Mouse (Mus musculus): ENCODE data around the gene Cd300ld3. TPM values are rescaled to one million over a fixed set of nuclear protein-coding genes. Genes with fewer than 3 reads are reported as not detected.
"Not testable (repeated sequence)": the region's sequence is repeated elsewhere in the genome, so short reads cannot be mapped to it uniquely, and the experiment has no call there.

Cd300ld3 gene
- polyA plus RNA-seq, 1 experiment from 2014 or later, result not detected

DNA sequence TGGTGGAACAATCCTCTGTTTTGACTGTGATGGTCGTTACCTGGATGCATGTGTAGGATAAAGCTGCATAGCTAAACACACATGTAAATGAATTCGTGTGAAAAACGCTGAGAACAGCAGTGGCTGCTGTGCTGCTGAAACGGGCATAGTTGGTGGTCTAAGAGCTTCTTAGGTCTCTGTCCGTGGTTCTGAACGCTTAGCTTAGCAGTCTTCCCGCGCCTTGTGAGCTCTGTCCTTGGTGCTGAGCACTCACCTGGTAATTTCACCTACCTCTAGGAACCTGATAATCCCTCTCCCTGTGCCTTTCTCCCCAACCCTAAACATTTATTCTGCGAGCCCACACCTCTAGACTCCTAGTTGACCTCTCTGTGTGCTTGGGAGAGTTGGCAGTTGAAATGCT, 4.0 kb upstream of the Cd300ld3 start:
- Histone ChIP-seq H3K36me3 (no peaks in the 10 kb centered on the region), H3K9me3 (no peaks in the 10 kb centered on the region), H3K4me2 (no peak overlapping the region), H3K4me3 (no peak overlapping the region), H3K9ac (no peak overlapping the region), H3K27me3 (no peaks in the 10 kb centered on the region), H3K4me1 (no peaks in the 10 kb centered on the region), H3K27ac (no peak overlapping the region)
- WGBS, result 3% methylated on average over 9 of the region's 9 CpGs
- no peak for ATAC-seq (ENCODE audit: insufficient number of reproducible peaks, insufficient read depth, low FRiP score, low TSS enrichment, low read depth)

- no peaks in the 10 kb centered on the region for H3K4me1 ChIP-seq
- no peak for ATAC-seq (ENCODE audit: insufficient number of reproducible peaks, insufficient read depth, low FRiP score, low TSS enrichment, low read depth)
- no peak overlapping the region for H3K4me2 ChIP-seq
- H3K4me3 ChIP-seq, result no peak overlapping the region
- H3K9me3 ChIP-seq, result no peaks in the 10 kb centered on the region
- H3K27ac ChIP-seq, result no peak overlapping the region
- no peaks in the 10 kb centered on the region for H3K36me3 ChIP-seq
- H3K27me3 ChIP-seq, result no peaks in the 10 kb centered on the region
- no peak overlapping the region for H3K9ac ChIP-seq
- WGBS, result 47% methylated on average over 3 of the region's 3 CpGs
These were observed 1.2 kb upstream of the Cd300ld3 start for GRCm38 (mm10) chr11:115049282-115049895.

DNA sequence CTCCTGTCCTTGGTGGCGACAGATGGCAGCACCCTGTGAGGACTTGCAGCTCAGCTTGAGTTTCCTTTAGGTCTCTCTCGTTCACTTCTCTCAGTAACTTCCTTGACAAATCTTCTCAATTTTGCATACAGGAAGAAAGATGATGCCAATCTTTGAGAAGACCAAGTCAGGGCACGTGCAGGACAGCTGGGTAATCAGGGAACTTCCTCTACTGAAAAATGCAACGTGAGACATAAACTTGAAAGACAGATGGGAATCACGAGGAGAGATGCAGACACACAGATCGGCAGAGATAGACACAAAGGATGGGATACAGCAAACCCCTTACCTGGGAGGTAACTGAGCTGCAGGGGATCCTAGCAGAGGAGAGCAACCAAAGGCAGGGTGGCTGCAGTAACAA, 10.5 kb downstream of the Cd300ld3 start, which contains the start of gene Cd300ld5:
TSS of gene Cd300ld5 (minus strand) at position 101 of the 400 bp plus-strand sequence.
- not testable (repeated sequence) for H3K27me3 ChIP-seq; H3K9me3 ChIP-seq; H3K4me1 ChIP-seq; H3K9ac ChIP-seq; H3K4me3 ChIP-seq; H3K4me2 ChIP-seq; ATAC-seq (ENCODE audit: insufficient number of reproducible peaks, insufficient read depth, low FRiP score, low TSS enrichment, low read depth); H3K27ac ChIP-seq; H3K36me3 ChIP-seq
- no CpG with 5 or more reads among the region's 6 CpGs for WGBS

GRCm38 (mm10) chr11:115026912-115027311, 21.3 kb downstream of the Cd300ld3 start, which contains the start of gene Cd300ld4:
TSS of gene Cd300ld4 (minus strand) at chr11:115027012.
- H3K4me3 ChIP-seq; H3K27ac ChIP-seq; H3K9ac ChIP-seq; H3K36me3 ChIP-seq; H3K27me3 ChIP-seq; H3K9me3 ChIP-seq; H3K4me2 ChIP-seq; ATAC-seq (ENCODE audit: insufficient number of reproducible peaks, insufficient read depth, low FRiP score, low TSS enrichment, low read depth); H3K4me1 ChIP-seq: not testable (repeated sequence)
- no CpG with 5 or more reads among the region's 6 CpGs for whole genome bisulfite sequencing

DNA sequence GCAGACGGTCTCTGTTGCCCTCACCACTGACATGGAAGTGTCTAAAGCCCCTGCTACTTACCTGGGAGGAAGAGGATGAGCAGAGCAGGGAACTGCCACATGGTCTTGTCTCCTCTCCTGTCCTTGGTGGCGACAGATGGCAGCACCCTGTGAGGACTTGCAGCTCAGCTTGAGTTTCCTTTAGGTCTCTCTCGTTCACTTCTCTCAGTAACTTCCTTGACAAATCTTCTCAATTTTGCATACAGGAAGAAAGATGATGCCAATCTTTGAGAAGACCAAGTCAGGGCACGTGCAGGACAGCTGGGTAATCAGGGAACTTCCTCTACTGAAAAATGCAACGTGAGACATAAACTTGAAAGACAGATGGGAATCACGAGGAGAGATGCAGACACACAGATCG, 32.1 kb downstream of the Cd300ld3 start, which contains the start of gene Cd300ld2:
TSS of gene Cd300ld2 (minus strand) at position 101 of the 400 bp plus-strand sequence.
- not testable (repeated sequence) for H3K9me3 ChIP-seq; H3K4me1 ChIP-seq; H3K27me3 ChIP-seq; H3K27ac ChIP-seq; H3K36me3 ChIP-seq; ATAC-seq (ENCODE audit: insufficient number of reproducible peaks, insufficient read depth, low FRiP score, low TSS enrichment, low read depth); H3K4me2 ChIP-seq; H3K9ac ChIP-seq; H3K4me3 ChIP-seq
- WGBS, result no CpG with 5 or more reads among the region's 7 CpGs

DNA sequence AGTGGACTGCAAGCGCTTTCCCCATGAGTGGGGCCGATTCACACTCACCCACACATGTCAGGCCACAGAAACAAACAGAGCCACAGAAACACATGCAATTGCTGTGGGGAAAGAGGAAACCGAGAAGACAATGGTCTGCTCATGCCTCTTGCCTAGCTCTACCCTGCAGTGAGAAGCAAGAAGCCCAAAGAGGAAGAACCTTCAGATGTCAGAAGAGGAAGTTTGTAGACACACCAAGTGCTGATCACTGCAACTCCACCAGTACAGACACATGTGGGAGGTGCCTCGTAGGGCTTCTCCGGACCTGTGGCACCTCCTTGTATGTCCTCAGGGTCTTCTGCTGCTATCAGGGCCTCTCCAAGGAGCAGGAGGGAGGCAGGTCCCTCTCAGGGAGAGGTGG, 44.1 kb downstream of the Cd300ld3 start:
- WGBS, result 82% methylated on average over 5 of the region's 5 CpGs
- Histone ChIP-seq H3K27me3 (no peaks in the 10 kb centered on the region), H3K4me2 (no peak overlapping the region), H3K9ac (no peak overlapping the region), H3K36me3 (no peaks in the 10 kb centered on the region), H3K4me1 (no peaks in the 10 kb centered on the region), H3K4me3 (no peak overlapping the region), H3K27ac (no peak overlapping the region), H3K9me3 (no peaks in the 10 kb centered on the region)
- ATAC-seq (ENCODE audit: insufficient number of reproducible peaks, insufficient read depth, low FRiP score, low TSS enrichment, low read depth), result no peak

DNA sequence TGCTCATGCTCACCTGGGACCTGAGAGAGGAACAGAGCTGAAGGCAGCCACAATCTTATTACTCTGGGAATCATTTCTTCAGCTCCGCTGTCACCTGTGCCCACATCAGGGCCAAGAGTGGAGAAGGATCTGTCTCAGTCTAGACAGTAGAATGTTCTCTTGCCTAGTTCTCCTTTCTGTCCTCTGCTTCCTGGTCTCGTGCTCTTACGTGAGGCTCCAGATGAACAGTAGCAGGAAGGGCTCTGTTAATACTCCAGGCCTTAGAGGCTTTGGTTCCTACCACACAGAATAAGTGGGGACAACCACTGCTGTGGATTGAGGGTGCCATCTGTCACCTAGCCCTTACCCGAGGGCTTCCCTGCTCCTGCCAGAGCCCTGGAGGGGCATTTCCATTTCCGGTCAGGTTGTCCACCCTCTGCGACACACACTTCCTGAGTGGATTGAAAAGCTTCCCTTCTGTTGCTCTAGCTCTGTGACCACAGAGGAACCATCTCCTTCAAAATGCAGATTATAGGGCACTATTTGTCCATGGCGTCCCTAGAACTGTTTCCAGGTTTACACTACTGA, 46.7 kb downstream of the Cd300ld3 start, which contains the start of gene Cd300c2:
TSS of gene Cd300c2 (minus strand) at position 407 of the 567 bp plus-strand sequence.
- 85% methylated on average over 7 of the region's 7 CpGs for WGBS
- Histone ChIP-seq H3K9ac (no peak within 1 kb of the TSS), H3K9me3 (no peaks in the 10 kb centered on the region), H3K4me2 (no peak within 1 kb of the TSS), H3K4me1 (no peaks in the 10 kb centered on the region), H3K36me3 (no peaks in the 10 kb centered on the region), H3K4me3 (no peak within 1 kb of the TSS), H3K27me3 (no peaks in the 10 kb centered on the region), H3K27ac (no peak within 1 kb of the TSS)
- ATAC-seq (ENCODE audit: insufficient number of reproducible peaks, insufficient read depth, low FRiP score, low TSS enrichment, low read depth), result no peak

Other genes with a start within 250 kb of the Cd300ld3 start
- not detected in 2 replicates for gene Gpr142, start 249.5 kb downstream of the Cd300ld3 start, polyA plus RNA-seq (2015; fragmentation: Nextera tagmentation; extraction: Ambion mirVana)
- gene Gprc5c, start 197.3 kb downstream of the Cd300ld3 start, polyA plus RNA-seq (2015; fragmentation: Nextera tagmentation; extraction: Ambion mirVana), result 44.4 and 44.8 TPM in 2 replicates
- 1.0 and 2.3 TPM in 2 replicates for gene Cd300a, start 158.4 kb downstream of the Cd300ld3 start, polyA plus RNA-seq (2015; fragmentation: Nextera tagmentation; extraction: Ambion mirVana)
- gene Cd300lb, start 114.0 kb downstream of the Cd300ld3 start, polyA plus RNA-seq (2015; fragmentation: Nextera tagmentation; extraction: Ambion mirVana), result 0.15 and 0.32 TPM in 2 replicates
- gene Cd300c, start 79.3 kb downstream of the Cd300ld3 start, polyA plus RNA-seq (2015; fragmentation: Nextera tagmentation; extraction: Ambion mirVana), result not detected in 2 replicates
- gene Cd300ld, start 58.5 kb downstream of the Cd300ld3 start, polyA plus RNA-seq (2015; fragmentation: Nextera tagmentation; extraction: Ambion mirVana), result 0.07 TPM in 1 of 2 replicates, not detected in the other
- 1.4 and 2.1 TPM in 2 replicates for gene Cd300c2, start 46.5 kb downstream of the Cd300ld3 start, polyA plus RNA-seq (2015; fragmentation: Nextera tagmentation; extraction: Ambion mirVana)
- gene Cd300ld2, start 32.2 kb downstream of the Cd300ld3 start, polyA plus RNA-seq (2015; fragmentation: Nextera tagmentation; extraction: Ambion mirVana), result not detected in 2 replicates
- not detected in 2 replicates for gene Cd300ld4, start 21.4 kb downstream of the Cd300ld3 start, polyA plus RNA-seq (2015; fragmentation: Nextera tagmentation; extraction: Ambion mirVana)
- gene Cd300ld5, start 10.6 kb downstream of the Cd300ld3 start, polyA plus RNA-seq (2015; fragmentation: Nextera tagmentation; extraction: Ambion mirVana), result not detected in 2 replicates
- not detected in 2 replicates for gene Cd300e, start 13.8 kb upstream of the Cd300ld3 start, polyA plus RNA-seq (2015; fragmentation: Nextera tagmentation; extraction: Ambion mirVana)
- gene Rab37, start 43.0 kb upstream of the Cd300ld3 start, polyA plus RNA-seq (2015; fragmentation: Nextera tagmentation; extraction: Ambion mirVana), result 0.89 and 0.98 TPM in 2 replicates
- 0.38 and 0.56 TPM in 2 replicates for gene Cd300lf, start 85.6 kb upstream of the Cd300ld3 start, polyA plus RNA-seq (2015; fragmentation: Nextera tagmentation; extraction: Ambion mirVana)
- gene Slc9a3r1, start 114.9 kb upstream of the Cd300ld3 start, polyA plus RNA-seq (2015; fragmentation: Nextera tagmentation; extraction: Ambion mirVana), result 28.3 and 36.0 TPM in 2 replicates
- 11.9 and 13.9 TPM in 2 replicates for gene Tmem104, start 139.1 kb upstream of the Cd300ld3 start, polyA plus RNA-seq (2015; fragmentation: Nextera tagmentation; extraction: Ambion mirVana)
- 21.2 and 23.9 TPM in 2 replicates for gene Nat9, start 139.4 kb upstream of the Cd300ld3 start, polyA plus RNA-seq (2015; fragmentation: Nextera tagmentation; extraction: Ambion mirVana)
- not detected in 2 replicates for gene Grin2c, start 218.8 kb upstream of the Cd300ld3 start, polyA plus RNA-seq (2015; fragmentation: Nextera tagmentation; extraction: Ambion mirVana)
- gene Fdxr, start 228.6 kb upstream of the Cd300ld3 start, polyA plus RNA-seq (2015; fragmentation: Nextera tagmentation; extraction: Ambion mirVana), result 14.5 and 15.3 TPM in 2 replicates
- 0.31 and 0.43 TPM in 2 replicates for gene Fads6, start 249.3 kb upstream of the Cd300ld3 start, polyA plus RNA-seq (2015; fragmentation: Nextera tagmentation; extraction: Ambion mirVana)